Mouse (Mus musculus) ZHBTc4 (cell line): ENCODE results near the gene Ucp3.
"Not testable (repeated sequence)": the region's sequence is repeated elsewhere in the genome, so short reads cannot be mapped to it uniquely, and the experiment has no call there.

Experiments used
- DNase-seq: peaks from one replicate; pipeline ENCODE4 v3.0.0-alpha.2; 2011; ENCODE audit warnings: low read depth, low spot score

Ucp3 gene

DNA sequence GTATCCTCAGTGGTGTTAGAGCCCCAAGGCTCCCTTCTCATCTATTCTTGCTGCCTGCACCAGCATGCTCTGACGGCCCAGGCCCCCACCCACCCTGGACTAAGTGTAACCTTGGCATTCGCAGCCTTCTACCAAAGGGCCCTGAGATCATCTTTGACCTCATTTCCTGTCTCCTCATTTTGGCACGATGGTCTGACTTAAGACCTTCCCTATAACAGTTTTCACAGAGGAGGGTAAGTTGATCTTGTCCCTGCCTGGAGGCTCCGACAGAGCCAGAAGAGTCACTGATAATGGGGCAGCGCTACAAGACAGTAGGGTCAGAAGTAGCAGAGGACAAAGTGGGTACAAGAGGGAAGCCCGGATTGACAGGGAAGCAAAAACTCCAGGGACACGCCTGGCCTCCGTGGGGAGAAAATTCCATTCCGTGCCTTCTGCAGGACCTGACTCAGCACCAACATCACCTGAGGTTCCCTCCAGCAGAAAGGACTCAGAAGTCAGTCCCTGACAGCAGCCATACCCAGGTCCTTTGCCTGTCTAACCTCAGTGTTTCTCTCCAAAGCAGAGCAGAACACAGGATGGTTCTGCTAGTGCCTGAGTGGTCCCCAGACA lies 1.2 kb downstream of the Ucp3 start:
- no peak for DNase-seq

DNA sequence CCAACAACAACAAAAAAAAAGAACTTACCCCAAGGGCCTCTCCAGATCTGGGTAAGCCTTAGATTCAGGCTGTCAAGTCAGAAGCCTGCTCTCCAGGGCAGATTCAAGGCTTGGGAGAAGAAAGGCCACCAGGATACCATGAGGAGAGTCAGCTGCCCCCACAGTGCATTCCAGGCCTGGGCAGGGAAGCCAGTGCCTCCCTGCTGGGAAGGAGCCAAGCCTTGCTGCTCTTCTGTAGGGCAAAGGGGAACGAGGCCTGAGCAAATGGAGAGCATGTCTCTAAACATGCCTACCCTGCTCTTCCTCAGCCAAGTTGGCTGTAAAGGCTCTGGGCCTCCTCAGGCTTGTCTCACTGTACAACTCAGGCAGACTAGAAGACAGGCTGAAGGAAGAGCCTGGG lies 1.9 kb downstream of the Ucp3 start:
- peak; percentile 27 for DNase-seq

DNA sequence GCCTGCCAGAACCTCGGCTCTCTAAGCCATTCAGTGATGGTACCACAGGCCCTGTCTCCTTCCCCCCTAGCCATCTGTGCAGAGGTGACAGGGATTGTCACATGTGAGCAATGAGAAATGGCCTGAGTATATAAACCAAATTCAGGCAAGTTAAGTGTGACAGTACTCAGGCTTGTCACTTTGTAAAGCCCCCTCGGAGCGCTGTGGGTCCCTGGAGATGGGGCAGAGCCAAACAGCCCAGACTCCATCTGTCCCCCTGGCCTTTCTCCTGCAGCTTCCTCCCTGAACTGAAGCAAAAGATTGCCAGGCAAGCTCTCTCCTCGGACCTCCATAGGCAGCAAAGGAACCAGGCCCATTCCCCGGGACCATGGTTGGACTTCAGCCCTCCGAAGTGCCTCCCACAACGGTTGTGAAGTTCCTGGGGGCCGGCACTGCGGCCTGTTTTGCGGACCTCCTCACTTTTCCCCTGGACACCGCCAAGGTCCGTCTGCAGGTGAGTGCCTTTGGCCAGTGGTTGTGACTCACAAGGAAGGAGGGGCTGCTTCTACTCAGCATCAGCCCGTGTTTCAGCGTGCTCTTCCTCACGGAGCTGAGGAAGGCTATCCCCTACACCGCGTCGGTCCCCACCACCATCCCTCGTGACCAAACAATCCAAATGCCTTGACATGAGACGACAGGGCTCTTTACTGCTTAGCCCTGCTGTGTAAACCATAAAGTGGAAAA lies 6.5 kb downstream of the Ucp3 start:
- DNase-seq, result no peak

DNA sequence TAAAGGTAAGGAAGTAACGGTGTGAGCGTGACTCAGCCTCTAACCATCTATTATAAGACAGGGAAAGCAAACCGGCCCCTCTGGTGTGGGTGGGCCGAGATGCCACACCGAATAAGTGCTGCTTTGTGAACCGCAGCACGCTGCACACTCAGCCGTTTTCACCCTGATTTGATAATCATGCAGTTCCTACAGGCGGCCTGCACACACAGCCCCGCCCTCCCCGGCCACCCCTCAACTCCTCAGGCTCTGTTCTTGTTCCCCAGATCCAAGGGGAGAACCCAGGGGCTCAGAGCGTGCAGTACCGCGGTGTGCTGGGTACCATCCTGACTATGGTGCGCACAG lies 7.0 kb downstream of the Ucp3 start:
- peak; percentile 36 for DNase-seq

DNA sequence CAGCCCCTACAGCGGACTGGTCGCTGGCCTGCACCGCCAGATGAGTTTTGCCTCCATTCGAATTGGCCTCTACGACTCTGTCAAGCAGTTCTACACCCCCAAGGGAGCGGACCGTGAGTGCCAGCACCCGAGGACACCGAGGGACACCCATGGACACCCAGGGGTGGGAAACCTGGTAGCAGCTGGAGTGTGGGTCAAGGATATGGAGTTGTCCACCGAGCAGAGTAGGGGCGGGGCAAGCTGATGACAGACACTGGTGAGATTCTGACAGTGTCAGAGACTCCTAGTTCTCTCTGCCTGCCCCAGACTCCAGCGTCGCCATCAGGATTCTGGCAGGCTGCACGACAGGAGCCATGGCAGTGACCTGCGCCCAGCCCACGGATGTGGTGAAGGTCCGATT lies 7.4 kb downstream of the Ucp3 start:
- no peak for DNase-seq

DNA sequence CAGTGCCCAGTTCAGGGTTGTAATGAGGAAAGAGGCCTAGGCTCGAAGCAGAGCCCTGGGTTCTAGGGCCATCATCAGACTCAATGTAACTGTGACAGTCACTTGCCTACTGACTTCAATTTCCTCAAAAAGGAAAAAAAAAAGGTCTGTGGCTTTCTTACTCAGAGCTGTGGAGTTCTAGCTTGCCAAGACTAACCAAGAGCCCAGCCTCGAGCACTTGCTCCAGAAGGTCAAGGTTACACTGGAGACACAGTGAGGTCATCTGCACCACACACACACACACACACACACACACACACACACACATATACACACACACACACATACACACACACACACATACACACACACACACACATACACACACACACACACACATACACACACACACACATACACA lies 9.3 kb downstream of the Ucp3 start:
- not testable (repeated sequence) for DNase-seq

DNA sequence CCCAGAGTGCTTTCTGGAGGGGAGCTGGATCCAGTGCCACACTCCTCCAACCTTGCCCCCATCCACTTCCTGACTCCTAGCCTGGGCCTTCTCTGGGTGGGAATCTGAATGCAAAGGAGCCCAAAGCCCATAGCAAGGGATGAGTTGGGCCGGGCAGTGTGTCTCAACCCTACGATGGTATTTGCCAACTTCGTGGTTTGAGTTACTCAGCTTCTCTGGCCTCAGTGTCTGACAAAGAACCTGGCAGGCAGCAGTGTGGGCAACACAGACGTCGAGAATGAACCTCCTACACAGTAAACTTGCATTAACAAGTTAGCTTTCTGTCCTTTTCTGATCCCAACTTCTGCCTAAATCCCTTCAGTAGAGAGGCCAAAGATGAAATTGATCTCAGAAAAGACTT lies 11.7 kb downstream of the Ucp3 start:
- DNase-seq, result no peak

DNA sequence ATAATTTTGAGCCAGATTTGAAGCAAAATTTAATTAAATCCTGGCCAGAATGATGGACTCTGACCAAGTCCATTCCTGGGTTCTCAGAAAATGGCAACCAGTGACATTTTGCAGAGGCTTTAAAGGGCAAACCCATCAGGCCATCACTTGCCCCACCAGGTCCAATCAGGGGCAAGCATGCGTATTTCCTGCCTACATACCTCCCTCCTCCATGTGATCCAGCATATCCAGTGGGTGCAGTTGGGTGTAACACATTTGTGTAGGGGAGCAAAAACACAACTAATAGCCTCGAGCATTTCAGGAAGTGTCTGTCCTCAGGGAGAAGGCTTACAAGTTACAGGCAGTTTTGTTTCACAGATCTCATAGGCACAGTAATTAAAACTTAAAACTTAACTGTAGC lies 14.5 kb downstream of the Ucp3 start:
- DNase-seq, result peak; percentile 40

DNA sequence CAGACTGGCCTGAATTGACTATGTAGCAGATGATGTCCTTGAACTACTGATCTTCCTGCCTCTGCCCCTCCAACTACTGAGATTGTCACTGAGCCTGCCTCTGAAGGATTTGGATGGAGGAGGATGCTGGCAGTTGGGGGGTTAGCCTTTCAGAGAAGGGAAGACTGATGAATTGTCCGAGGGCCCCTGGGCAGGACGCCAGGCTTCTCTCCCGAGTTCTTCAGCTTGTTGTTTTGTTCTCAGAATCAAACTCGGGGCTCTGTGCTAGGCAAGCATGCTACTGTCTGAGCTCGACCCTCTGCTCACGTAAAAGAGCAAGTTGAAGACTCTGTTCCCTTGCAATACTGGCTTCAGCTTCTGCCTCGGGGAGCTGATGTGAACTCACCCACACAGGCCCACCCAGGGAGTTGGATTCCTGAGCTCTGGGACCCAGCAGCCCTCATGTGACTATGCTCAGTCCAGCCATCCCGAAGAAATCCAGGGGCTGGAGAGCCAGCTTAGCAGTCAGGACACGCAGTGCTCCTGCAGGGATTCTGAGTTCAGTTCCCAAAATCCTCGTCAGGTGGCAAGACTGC lies 15.8 kb downstream of the Ucp3 start:
- DNase-seq, result no peak

DNA sequence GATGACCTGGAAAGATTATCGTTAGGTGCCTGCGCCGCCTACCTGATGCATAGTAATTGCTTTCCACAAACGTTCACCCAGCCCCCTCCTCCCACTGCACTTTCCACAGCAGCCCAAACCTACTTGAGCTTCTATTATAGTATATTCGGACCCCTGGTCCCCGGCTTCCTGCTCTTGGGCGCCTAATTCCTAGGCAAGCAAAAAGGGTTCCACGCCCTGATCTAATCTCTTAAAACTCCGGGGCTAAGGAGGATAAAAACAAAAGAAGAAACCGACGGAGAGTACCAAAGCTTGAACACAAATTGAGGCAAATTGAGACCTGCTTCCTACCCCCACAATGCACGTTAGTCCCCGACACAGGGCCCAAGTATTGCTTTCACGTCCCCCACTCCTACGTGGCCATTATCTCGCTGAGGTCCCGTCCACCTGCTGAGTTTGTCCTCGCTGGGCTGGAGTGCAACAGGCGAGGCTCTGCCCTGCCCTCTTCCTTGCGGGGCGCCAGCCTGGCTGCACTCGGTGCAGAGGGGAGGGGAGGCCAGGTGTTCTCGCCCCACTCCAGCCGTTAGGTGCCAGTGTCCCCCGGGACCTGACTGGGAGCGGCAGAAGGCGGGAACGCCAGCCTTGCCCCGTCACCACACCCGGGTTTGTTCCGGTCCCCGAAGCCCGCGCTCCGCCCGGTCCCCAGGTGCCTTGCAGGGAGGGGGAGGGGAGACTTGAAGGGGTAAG lies 19.8 kb downstream of the Ucp3 start:
- no peak for DNase-seq

DNA sequence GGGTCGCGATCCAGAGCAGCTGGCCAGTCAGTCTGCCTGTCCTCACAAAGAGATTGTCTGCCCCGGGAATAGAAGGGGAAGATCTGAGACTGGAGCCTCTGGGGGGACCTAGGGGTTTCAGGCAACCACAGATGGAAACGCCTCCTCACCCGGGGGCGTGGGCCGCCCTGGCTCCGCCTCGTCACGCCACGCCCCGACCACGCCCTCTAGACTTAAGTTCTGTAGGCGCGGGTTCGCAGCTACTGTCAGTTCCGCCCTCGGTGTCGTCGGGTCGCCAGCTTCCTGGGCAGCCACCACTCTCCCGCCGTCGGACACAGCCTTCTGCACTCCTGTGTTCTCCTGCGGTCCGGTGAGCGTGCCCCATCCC lies 20.3 kb downstream of the Ucp3 start, which contains the start of gene Ucp2:
Ucp2 (plus strand) TSS at position 221 of the 367 bp plus-strand sequence.
- DNase-seq, result peak; percentile 91

DNA sequence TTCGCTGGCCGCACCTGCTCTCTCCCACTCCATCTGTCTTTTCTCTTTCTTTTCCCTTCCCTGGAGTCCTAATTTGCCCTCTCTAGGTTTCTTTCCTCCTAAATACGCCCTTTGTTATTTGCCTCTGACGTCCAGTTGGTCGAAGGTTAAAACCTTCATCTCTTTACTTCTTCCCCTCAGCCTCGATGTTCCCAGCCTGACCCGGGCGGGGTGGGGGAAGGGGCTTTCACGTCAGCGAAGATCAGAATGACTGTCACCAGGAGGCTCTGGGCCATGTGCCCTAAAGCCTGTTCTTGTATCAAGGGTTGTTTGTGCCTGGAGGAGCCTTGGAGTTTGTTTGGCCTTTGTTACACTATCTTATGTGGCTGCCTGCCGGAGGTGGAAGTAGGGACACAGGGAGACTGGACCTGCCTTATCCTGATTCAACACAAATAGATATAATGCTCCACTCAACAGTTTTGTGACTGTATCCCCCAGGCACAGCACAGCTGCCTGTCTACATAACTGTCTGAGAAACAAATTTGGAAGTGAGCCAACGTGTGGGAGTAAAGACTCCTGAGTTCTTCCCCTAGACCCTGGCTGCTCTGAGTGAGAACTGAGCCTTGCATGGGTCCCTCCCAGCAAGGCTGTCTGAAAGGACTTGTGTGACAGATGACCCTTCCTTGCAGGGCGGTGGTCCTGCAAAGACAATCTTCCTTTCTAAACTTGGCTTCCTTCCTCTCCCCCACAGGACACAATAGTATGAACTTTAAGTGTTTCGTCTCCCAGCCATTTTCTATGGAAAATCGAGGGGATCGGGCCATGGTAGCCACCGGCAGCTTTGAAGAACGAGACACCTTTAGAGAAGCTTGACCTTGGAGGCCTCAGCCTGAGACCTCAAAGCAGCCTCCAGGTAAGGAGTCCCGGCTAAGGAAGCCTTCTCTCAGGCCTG lies 21.0 kb downstream of the Ucp3 start:
- DNase-seq, result peak; percentile 60

DNA sequence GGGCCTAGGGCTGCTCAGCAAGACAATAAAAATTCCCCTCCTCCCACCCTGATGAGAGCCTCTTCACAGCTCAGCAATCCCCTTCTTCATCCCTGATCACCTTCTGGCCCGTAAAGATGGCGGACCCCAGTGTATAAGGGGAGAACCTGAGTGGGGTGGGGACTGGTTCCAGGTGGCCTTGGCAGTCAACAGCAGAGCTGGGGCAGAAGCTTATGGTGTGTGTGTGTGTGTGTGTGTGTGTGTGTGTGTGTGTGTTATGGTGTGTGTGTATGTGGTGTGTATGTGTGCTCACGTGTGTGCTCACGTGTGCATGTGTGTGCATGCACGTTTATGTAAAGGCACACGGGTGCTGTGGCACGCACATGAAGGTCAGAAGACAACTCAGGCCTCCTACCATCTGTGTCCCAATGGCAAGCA lies 21.6 kb downstream of the Ucp3 start:
- peak; percentile 53 for DNase-seq

DNA sequence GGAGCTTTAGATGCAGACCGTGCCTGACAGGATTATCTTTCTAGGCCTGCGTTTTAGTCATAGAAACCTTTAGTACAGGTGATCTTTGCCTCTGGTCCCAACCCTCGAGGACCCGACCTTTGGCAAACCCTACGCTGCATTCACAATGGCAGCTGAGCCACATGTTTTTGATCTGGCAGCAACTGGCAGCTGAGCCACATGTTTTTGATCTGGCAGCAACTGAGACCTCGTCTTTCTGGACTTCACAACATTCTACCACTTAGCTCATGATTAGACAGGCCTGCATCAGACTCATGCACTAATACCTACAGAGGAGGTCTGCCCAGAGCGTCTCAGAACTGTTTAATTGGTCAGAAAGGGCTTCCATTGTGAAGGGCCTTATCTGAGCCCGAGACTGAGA lies 22.3 kb downstream of the Ucp3 start:
- no peak for DNase-seq

DNA sequence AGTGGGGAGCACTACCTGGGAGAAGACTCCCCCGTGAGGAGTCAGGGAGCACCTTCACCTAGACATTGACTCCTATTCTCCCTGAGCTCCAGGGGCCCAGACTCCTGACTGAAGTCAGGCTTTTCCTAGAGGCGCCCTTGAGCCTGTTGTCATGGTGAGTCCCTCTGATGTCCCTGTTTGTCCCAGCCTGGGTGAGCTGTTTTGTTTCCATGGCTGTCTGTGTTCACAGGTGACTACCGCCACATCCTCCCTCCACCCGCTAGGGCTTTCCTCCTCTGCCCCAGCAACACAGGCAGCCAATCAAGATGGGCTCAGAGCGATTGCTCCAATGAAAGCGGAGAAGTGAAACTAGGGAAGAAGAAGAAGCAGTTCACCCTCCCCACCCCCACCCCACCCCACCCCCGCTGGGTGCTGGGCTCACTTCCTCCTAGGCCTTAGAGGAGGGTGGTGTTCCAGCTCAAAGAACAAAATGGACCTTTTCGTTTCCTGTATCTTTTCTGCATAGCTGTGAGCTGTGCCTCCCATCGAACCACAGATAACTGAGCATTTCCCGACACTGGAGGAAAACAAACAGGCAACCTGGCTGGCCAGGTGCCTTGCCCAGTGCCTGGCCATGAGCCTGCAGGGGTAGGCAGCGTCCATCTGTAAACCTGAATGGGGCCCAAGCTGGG lies 22.9 kb downstream of the Ucp3 start:
- peak; percentile 95 for DNase-seq

DNA sequence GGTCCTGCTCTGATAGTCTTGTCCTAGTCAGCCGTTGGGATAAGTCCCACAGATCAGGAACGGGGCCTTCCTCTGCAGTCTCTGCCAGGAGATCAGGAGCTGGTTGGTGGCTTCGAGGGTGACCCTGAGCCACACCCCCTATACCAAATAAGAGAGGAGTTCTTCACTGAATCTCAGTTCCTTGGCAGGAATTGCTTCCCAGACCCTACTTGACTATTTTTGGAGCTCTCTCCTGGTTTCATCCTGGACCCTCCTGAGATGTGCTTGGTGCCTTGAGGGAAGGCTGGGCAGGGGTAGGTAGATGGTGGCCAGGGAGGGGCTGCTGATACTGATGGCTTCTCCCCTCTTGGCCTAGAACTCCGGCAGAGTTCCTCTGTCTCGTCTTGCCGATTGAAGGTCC lies 23.6 kb downstream of the Ucp3 start:
- no peak for DNase-seq

DNA sequence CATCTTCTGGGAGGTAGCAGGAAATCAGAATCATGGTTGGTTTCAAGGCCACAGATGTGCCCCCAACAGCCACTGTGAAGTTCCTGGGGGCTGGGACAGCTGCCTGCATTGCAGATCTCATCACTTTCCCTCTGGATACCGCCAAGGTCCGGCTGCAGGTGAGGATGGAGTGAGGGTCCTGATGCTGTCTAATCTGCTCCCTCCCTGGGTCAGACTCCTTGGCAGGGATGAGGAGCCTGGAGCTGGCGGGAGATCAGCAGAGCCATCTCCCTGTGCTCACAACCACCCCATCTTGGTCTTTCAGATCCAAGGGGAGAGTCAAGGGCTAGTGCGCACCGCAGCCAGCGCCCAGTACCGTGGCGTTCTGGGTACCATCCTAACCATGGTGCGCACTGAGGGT lies 24.0 kb downstream of the Ucp3 start:
- no peak for DNase-seq

DNA sequence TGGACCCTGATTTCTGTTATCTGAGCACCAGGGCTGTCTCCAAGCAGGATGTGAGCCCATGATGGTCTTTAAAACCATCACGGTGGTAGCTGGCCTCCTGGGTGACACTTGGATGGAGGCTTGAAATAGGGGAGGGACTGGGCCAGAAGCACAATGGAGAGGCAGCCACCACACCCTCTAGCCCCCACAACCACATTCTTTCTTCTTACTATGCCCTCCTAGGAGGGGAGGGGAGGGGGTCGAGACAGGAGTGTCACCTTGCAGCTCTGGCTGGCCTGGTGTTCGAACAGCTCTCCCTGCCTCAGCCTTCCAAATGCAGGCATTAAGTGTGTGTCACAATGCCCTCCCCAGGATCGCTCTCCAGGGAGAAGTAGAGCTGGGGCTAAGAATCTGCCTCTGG lies 24.6 kb downstream of the Ucp3 start:
- DNase-seq, result peak; percentile 48

DNA sequence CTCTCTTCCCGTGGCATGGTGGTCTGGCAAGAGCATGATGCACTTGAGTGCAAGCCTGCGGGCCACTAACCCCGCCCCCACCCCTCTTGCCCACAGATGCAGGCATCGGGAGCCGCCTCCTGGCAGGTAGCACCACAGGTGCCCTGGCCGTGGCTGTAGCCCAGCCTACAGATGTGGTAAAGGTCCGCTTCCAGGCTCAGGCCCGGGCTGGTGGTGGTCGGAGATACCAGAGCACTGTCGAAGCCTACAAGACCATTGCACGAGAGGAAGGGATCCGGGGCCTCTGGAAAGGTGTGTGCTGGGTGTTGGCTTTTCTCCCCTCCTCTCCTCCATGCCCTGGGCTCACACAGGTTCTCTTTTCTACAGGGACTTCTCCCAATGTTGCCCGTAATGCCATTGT lies 25.2 kb downstream of the Ucp3 start:
- no peak for DNase-seq

DNA sequence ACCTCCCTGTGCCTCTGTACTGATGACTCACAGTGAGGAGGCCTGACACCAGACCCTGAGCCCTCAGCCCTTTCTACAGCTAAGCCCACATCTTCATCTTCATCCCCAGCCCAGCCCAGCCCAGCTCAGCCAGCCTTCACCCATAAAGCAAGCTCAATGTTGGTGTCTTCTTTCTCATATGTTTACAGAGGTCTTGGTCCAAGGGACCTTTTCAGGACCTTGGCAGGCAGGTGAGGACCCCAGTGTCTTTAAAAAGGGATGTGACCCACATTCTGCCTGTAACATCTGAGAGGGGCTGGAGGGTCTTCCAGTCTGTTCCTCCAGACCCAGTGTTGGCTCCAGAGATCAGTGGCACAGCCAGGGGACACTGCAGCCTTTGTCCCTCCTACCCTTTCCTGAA lies 26.7 kb downstream of the Ucp3 start:
- no peak for DNase-seq
